Mouse (Mus musculus) neural tube, embryonic 15.5 days (tissue): ENCODE measurements around the gene Osbpl10. TPM values are rescaled to one million over a fixed set of nuclear protein-coding genes. Genes with fewer than 3 reads are reported as not detected.

Source experiments
- ATAC-seq: fragments of 200-750 bp; cut with Nextera tagmentation; 2 replicates; pipeline ENCODE4 v1.8.0; 2017; ENCODE audit warnings: mild to moderate bottlenecking, moderate TSS enrichment, moderate library complexity; ENCODE audit not compliant: low FRiP score
- H3K27ac ChIP-seq: fragments of 300-500 bp; sonication (generic); replicated peaks from 2 replicates; pipeline ENCODE4 v1.5.1; 2015; ENCODE audit warnings: mild to moderate bottlenecking, inconsistent platforms
- H3K27me3 ChIP-seq: fragments of 300-500 bp; sonication (generic); replicated peaks from 2 replicates; pipeline ENCODE4 v1.6.1; 2015; ENCODE audit warnings: inconsistent platforms
- H3K36me3 ChIP-seq: fragments of 300-500 bp; sonication (generic); 2 replicates; pipeline ENCODE4 v1.6.1; 2015; ENCODE audit warnings: inconsistent platforms
- H3K4me1 ChIP-seq: fragments of 300-500 bp; sonication (generic); 2 replicates; pipeline ENCODE4 v1.6.1; 2015; ENCODE audit warnings: inconsistent platforms
- H3K4me2 ChIP-seq: fragments of 300-500 bp; sonication (generic); 2 replicates; pipeline ENCODE4 v1.6.1; 2015; ENCODE audit warnings: inconsistent platforms, mild to moderate bottlenecking, moderate library complexity
- H3K4me3 ChIP-seq: fragments of 300-500 bp; sonication (generic); replicated peaks from 2 replicates; pipeline ENCODE4 v1.5.1; 2015; ENCODE audit warnings: mild to moderate bottlenecking, inconsistent platforms
- H3K9ac ChIP-seq: fragments of 300-500 bp; sonication (generic); replicated peaks from 2 replicates; pipeline ENCODE4 v1.6.1; 2015; ENCODE audit warnings: mild to moderate bottlenecking, inconsistent platforms
- H3K9me3 ChIP-seq: fragments of 300-500 bp; sonication (generic); replicated peaks from 2 replicates; pipeline ENCODE4 v1.6.1; 2016; ENCODE audit warnings: inconsistent platforms
- WGBS: fragments of 180-500 bp; shearing (Covaris S2); methylation state at CpG from one replicate; pipeline ENCODE4 v1.1.7; 2015; ENCODE audit warnings: mixed read lengths; 5-methylcytosine and 5-hydroxymethylcytosine counted together
- polyA plus RNA-seq: library from polyadenylated mRNA; unstranded; fragments of >200 nt; fragmentation: Nextera tagmentation; extraction: Ambion mirVana; gene quantifications from 2 replicates; pipeline ENCODE4 v1.2.1, GENCODE M21; 2015

Osbpl10 gene
- polyA plus RNA-seq, 1 experiment from 2014 or later = 3.1 TPM

DNA sequence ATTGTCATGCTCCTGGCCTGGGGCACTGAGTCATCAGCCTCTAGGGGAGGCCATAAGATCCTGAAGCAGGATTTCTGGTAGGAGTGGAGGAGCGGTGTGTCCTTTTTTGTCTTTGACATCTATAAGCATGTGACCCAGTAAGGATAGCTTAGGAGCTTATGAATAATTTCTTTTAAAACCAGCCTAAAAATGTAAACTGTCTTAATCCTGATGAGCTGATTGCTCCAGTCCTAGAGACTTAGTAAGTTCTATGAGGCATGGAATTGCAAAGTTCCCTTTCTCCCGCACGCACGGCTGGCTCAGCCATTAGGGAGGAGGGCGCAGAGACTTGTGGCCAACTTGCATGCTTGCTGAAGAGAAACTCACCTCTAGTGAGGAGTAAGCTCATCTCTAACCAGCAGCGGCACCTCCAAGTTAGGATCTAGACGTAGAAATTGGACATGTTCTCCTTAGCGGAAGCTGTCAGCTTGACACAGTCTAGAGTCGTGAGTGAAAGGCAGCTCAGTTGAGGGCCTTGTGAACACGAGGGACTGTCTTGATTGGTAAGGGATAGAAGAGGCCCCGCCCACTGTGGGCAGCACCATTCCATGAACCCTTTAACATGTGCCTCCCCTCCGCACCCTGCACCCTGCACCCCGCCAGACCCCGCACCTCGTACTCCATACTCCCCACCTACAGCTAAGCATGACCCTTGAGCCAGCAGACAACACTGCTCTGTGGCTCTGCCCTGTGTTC is 122.0 kb downstream of the Osbpl10 start:
- Histone ChIP-seq H3K27me3 (no peaks in the 10 kb centered on the region), H3K4me3 (no peak overlapping the region), H3K4me1 (peaks cover 9% of the 10 kb centered on the region; the same call in 1 of the 2 replicates), H3K4me2 (no peak overlapping the region), H3K9me3 (no peaks in the 10 kb centered on the region), H3K9ac (no peak overlapping the region), H3K27ac (no peak overlapping the region), H3K36me3 (no peaks in the 10 kb centered on the region)
- 86% methylated on average over 15 of the region's 15 CpGs for WGBS
- no peak for ATAC-seq

DNA sequence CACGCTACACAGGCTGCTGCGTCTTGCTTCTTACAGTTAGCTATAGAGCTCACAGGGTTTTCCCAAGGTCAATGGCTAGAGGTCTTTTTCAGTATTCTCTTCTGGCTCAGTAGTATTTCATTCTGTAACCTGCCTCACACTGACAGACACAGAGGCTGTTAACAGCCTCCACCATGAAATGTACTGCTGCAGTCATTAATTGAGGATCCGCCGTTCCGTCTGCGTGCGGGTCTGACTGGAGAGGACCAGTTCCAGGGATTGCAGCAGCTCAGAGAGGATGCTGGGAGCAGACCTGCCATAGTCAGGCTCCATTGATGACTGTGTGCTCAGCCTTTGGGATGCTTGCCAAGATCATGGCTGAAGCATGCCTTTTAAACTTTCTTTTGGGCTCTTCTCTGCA is 129.1 kb downstream of the Osbpl10 start:
- Histone ChIP-seq H3K9ac (0 out of 2 replicates have a peak overlapping the region, but pooled peaks have one; percentile 14), H3K9me3 (no peaks in the 10 kb centered on the region), H3K4me3 (no peak overlapping the region), H3K27ac (peak overlapping the region; percentile 65), H3K4me2 (peak overlapping the region; percentile 41), H3K36me3 (no peaks in the 10 kb centered on the region), H3K4me1 (peaks cover 11% of the 10 kb centered on the region), H3K27me3 (no peaks in the 10 kb centered on the region)
- 21% methylated on average over 7 of the region's 7 CpGs for WGBS
- ATAC-seq = peak; percentile 81

DNA sequence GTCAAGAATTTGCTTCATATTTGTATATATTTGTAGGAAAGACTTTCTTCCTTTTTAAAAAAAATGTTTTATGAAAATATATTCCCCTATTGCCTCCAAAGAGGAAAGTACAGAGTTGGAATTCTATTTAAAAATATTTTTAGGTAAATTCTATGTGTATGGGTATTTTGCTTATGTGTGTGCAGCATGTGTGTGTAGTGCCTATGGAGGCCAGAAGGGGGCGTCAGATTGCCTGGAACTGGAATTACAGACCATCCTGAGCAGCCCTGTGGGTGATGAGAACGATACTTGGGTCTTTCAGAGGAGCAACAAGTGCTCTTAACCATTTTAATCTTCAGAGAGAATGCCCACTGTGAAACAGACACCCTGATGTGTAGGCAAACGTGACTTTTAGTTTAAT is 132.3 kb downstream of the Osbpl10 start:
- Histone ChIP-seq H3K4me1 (peaks cover 14% of the 10 kb centered on the region), H3K9ac (no peak overlapping the region), H3K9me3 (no peaks in the 10 kb centered on the region), H3K4me3 (no peak overlapping the region), H3K27me3 (no peaks in the 10 kb centered on the region), H3K36me3 (no peaks in the 10 kb centered on the region), H3K27ac (no peak overlapping the region), H3K4me2 (no peak overlapping the region)
- WGBS = 58% methylated on average over 3 of the region's 3 CpGs
- no peak for ATAC-seq

DNA sequence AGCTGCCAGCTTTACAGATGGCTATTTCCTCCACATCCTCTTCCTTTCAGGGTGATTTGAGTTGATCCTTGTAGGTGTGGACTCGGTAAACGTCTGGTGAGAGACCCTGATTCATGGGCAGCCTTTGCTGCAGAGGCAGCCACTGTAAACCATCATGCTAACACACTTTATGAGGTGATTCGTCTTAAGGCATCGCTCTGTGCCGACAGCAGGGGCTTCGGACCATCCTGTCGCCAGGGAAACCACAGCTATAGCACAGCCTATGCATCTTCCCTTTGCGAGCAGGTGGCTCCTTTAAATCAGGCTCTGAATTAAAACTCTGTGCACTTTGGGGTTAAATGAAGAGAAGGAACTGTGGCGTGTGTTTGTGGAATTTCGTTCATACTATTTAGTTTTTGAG is 138.9 kb downstream of the Osbpl10 start:
- Histone ChIP-seq H3K4me3 (no peak overlapping the region), H3K27ac (0 out of 2 replicates have a peak overlapping the region, but pooled peaks have one; percentile 15), H3K4me2 (no peak overlapping the region), H3K9ac (no peak overlapping the region), H3K36me3 (no peaks in the 10 kb centered on the region), H3K27me3 (no peaks in the 10 kb centered on the region), H3K4me1 (peaks cover 24% of the 10 kb centered on the region), H3K9me3 (no peaks in the 10 kb centered on the region)
- 16% methylated on average over 10 of the region's 10 CpGs for WGBS
- peak; percentile 60; the same call in 1 of the 2 replicates for ATAC-seq

DNA sequence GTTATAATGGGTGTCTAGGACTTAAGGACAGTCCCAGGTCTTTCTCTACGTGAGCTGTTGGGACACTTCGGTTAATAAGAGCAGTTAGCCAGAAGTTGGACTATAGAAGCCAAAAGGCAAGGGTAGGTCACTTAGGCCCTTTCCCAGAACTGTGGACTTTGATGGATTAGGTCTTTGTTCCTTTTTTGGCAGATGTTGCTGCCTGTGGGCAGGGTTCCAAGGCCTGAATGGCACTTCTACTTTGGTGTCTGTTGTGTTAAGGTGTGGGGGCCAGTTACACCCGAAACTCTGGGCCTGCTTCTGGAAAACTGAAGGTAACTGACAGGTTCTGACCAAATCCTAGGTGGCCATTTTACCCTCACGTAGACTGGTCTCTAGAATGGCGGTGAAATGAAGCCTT is 141.9 kb downstream of the Osbpl10 start:
- peaks cover 26% of the 10 kb centered on the region for H3K4me1 ChIP-seq
- no peak overlapping the region for H3K4me3 ChIP-seq
- H3K27me3 ChIP-seq = no peaks in the 10 kb centered on the region
- no peak overlapping the region for H3K9ac ChIP-seq
- ATAC-seq = no peak
- WGBS = 57% methylated on average over 5 of the region's 5 CpGs
- H3K9me3 ChIP-seq = no peaks in the 10 kb centered on the region
- 0 out of 2 replicates have a peak overlapping the region, but pooled peaks have one; percentile 43 for H3K27ac ChIP-seq
- H3K4me2 ChIP-seq = no peak overlapping the region
- no peaks in the 10 kb centered on the region for H3K36me3 ChIP-seq

DNA sequence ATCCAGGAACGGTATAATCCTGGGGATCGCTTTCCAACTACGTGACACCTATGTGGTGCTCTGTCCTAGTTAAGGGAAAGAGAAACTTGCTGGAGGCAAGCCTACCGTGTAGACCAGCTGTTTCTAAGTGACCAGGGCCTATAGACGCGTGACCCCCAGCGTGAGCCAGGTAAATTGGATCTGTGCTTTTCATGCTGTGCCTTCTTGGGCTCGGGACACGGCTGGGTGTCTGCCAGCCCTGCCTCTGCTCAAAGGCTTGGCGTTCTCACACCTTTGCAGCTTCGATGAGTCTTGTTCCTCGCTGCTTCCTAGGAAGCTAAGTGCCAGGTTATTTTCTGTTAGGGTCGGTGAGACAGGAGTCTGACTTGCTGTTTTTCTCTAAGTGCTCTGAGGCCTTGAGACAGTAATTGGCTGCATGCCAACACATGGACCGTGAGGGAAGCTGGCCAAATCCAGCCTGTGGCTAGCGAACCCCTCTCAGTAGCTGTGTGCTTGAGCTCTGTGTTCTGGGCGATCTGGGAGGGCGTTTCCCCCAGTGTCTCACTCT is 142.4 kb downstream of the Osbpl10 start:
- H3K4me2 ChIP-seq = no peak overlapping the region
- 55% methylated on average over 17 of the region's 17 CpGs for WGBS
- peaks cover 26% of the 10 kb centered on the region for H3K4me1 ChIP-seq
- no peak overlapping the region for H3K4me3 ChIP-seq
- H3K9ac ChIP-seq = no peak overlapping the region
- no peak for ATAC-seq
- no peaks in the 10 kb centered on the region for H3K9me3 ChIP-seq
- no peaks in the 10 kb centered on the region for H3K36me3 ChIP-seq
- H3K27ac ChIP-seq = peak overlapping the region; percentile 43
- H3K27me3 ChIP-seq = no peaks in the 10 kb centered on the region

DNA sequence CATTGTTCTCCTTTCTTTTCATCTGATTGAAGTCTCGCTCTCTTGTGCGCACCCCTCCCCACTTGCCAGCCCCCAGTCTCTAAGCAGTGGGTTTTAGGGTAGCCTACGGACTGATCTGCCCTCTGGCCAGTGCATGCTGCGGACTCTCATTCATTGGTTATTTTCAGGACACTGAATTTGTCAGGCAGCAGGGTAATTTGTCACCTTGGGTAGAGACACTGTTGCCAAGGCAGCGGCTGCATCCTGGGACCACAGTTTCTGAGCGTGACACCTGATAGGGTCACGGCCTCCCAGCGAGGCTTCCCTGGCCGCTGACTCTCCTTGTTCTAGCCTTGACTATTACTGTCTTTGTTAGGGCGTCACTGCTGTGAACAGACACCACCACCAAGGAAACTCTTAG is 149.0 kb downstream of the Osbpl10 start:
- Histone ChIP-seq H3K9ac (no peak overlapping the region), H3K36me3 (no peaks in the 10 kb centered on the region), H3K9me3 (no peaks in the 10 kb centered on the region), H3K4me1 (peaks cover 14% of the 10 kb centered on the region), H3K27me3 (no peaks in the 10 kb centered on the region), H3K4me2 (no peak overlapping the region), H3K4me3 (no peak overlapping the region), H3K27ac (no peak overlapping the region)
- WGBS = 16% methylated on average over 10 of the region's 10 CpGs
- no peak for ATAC-seq

DNA sequence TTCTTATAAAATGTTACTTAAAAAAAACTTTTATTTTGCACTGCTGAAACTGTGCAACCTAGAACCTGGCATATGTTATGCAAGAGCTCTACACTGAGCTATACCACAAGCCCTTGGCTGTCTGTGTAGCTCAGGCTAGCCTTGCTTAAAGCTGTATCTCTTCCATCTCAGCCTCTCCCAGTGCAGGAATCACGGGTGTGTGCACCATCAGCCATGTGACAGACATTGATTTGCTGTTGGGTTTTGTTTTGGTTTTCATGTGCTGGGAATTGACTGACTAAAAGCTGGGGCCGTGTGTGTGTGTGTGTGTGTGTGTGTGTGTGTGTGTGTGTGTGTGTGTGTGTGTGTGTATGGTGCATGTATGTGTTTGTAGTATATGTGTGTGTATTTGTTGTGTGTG is 155.6 kb downstream of the Osbpl10 start:
- Histone ChIP-seq H3K27me3 (no peaks in the 10 kb centered on the region), H3K4me3 (no peak overlapping the region), H3K36me3 (no peaks in the 10 kb centered on the region), H3K9me3 (no peaks in the 10 kb centered on the region), H3K4me1 (peaks cover 8% of the 10 kb centered on the region; the same call in 1 of the 2 replicates), H3K9ac (no peak overlapping the region), H3K27ac (no peak overlapping the region), H3K4me2 (no peak overlapping the region)
- ATAC-seq = no peak
- 62% methylated on average over 2 of the region's 2 CpGs for WGBS

DNA sequence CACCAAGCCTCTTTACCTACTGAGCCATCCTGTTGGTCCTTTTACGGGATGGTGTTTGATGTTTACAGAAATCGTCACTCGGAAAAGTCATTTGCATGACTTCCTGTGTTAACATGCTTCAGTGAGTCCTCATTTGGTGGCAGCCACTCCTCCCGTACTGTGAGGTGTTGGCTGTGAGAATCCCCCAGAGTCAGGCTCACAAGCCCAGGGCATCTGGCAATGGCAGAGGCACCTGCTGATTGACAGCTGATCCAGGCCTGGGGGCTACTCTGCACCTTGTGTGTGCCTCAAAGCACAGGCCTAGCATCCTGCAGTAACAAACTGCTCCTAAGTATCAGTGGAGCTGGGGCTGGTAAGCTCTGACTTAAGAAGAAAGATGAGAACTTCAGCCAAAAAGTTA is 156.4 kb downstream of the Osbpl10 start:
- ATAC-seq = no peak
- H3K36me3 ChIP-seq = no peaks in the 10 kb centered on the region
- no peak overlapping the region for H3K9ac ChIP-seq
- no peak overlapping the region for H3K4me3 ChIP-seq
- H3K9me3 ChIP-seq = no peaks in the 10 kb centered on the region
- H3K4me2 ChIP-seq = no peak overlapping the region
- no peaks in the 10 kb centered on the region for H3K27me3 ChIP-seq
- H3K27ac ChIP-seq = no peak overlapping the region
- H3K4me1 ChIP-seq = peaks cover 10% of the 10 kb centered on the region; the same call in 1 of the 2 replicates
- 38% methylated on average over 4 of the region's 4 CpGs for WGBS

DNA sequence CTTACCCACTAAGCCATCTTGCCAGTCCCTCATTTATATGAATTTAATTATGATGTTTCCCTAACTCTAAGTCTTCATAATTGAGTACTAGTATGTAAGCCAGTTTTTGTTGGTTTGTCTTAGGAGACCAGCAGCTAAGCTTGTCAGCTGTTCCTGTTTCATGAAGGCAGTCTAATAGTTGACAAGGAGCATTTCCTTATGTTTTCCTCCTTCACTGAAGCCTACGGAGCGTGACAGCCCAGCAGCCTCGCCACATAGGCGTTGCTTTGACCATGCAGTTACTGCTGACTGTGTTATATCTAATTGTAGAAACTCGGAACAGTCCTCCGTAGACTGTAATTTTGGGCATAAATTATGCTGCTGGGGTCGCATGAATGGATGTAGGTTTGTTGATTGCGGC is 157.0 kb downstream of the Osbpl10 start:
- no peak overlapping the region; the same call in 1 of the 2 replicates for H3K27ac ChIP-seq
- H3K9ac ChIP-seq = no peak overlapping the region
- no peak overlapping the region for H3K4me2 ChIP-seq
- no peaks in the 10 kb centered on the region for H3K27me3 ChIP-seq
- H3K4me3 ChIP-seq = no peak overlapping the region
- H3K36me3 ChIP-seq = no peaks in the 10 kb centered on the region
- no peaks in the 10 kb centered on the region for H3K9me3 ChIP-seq
- H3K4me1 ChIP-seq = peaks cover 13% of the 10 kb centered on the region
- WGBS = 62% methylated on average over 8 of the region's 8 CpGs
- ATAC-seq = no peak

DNA sequence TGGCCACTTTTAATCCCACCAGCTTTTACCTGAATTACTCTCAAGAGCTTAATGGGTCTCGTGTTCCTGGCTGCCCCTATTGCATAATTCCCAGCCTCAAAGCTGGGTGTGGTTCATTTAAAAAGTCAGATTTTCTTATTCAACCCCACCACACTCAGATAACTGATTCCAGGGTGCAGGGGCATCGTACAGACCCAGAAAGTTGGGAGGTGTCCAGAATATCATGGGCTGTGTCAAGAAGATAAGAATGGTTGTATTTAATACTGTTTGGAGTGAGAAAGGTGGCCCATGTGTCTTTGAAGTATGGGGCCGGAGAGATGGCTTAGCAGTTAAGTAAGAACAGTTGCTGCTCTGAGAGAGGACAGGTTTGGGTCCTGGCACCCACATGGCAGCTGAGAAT is 159.5 kb downstream of the Osbpl10 start:
- no peak overlapping the region for H3K9ac ChIP-seq
- H3K36me3 ChIP-seq = no peaks in the 10 kb centered on the region
- no peaks in the 10 kb centered on the region for H3K9me3 ChIP-seq
- 76% methylated on average over 3 of the region's 3 CpGs for WGBS
- no peak overlapping the region for H3K27ac ChIP-seq
- H3K4me2 ChIP-seq = no peak overlapping the region
- no peak overlapping the region for H3K4me3 ChIP-seq
- H3K4me1 ChIP-seq = peaks cover 18% of the 10 kb centered on the region
- H3K27me3 ChIP-seq = no peaks in the 10 kb centered on the region
- ATAC-seq = no peak

DNA sequence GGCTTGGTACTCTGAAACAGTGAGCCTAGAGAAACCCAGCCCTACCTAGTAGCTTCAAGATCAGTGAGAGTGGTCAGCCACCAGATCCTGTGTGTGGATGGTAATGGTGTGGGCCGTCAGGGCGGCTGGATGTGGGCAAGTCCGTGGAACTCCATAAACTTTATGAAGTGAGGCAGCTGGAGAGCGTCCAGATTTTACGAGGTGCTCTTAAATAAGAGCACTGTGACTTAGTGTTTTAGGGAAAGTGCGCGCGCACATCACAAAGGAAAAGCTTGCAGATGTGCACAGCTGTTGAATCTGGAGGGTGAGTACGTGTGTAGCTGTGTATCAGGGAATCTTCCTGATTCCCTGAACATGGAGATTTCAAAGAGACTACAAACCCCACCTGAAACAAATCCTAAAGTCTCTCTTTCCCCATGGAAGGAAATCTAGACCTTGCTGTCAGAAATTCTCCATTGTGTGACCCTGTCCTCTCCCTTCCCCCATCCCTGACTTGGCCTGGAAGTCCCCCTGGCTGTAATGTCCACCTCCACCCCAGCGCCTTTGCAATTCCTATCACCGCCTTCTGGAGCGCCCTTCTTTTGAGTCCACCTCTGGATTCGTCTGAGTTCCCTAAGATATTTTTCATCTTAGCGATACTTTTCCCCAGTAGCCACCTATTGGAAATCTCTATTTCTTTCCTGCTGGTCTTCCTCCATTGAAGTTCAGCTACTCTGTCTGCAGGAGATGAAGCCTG is 161.4 kb downstream of the Osbpl10 start:
- Histone ChIP-seq H3K9ac (no peak overlapping the region), H3K27me3 (no peaks in the 10 kb centered on the region), H3K36me3 (no peaks in the 10 kb centered on the region), H3K27ac (0 out of 2 replicates have a peak overlapping the region, but pooled peaks have one; percentile 15), H3K9me3 (no peaks in the 10 kb centered on the region), H3K4me2 (no peak overlapping the region), H3K4me1 (peaks cover 21% of the 10 kb centered on the region), H3K4me3 (no peak overlapping the region)
- WGBS = 57% methylated on average over 14 of the region's 14 CpGs
- ATAC-seq = no peak
